Mouse (Mus musculus) embryo, embryonic 11.5 days (tissue): ENCODE results near the gene Armt1.
"Not testable (repeated sequence)": the region's sequence is repeated elsewhere in the genome, so short reads cannot be mapped to it uniquely, and the experiment has no call there.

ENCODE experiments used
- DNase-seq: peaks from one replicate; pipeline ENCODE4 v3.0.0-alpha.2; 2012; ENCODE audit warnings: low read depth, low spot score

Gene Armt1

DNA sequence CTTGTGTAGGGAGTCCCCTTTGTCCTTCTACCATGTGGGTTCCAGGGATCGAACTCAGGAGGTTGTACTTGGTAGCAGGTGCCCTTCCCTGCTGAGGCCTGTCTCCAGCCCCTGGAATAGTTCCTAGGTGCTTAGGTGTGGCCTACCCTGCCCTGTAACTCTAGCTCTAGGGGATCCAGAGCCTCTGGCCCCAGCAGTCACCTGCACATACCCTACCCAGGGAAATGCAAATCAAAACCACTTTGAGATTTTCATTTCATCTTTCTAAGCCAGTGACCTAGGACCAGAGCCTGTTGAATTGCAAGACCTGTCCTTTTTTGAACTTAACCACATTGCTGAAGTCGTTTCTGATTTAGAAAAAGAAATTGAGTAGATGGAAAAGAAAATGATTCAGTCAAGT is 1.6 kb downstream of the Armt1 start:
- not testable (repeated sequence) for DNase-seq

GRCm38 (mm10) chr10:4435416-4435815 is 3.1 kb downstream of the Armt1 start:
- DNase-seq: no peak

DNA sequence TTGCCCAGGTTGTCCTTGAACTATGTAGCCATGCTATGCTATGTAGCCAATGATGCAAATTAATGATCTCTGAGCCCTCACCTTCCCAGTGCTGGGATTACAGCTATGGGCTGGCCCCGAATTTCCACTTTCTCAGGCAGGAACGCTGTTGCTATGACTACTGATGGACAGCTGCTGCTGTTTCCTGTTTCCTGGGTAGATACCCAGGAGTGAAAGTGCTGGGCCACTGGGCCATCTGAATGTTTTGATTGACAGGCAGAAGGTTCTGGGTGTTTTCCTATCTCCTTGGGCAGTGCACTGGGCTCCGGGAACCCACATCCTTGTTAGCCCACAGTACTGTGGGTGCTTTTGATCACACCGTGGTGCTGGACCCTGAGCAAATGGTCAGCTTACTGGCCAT is 24.1 kb downstream of the Armt1 start:
- no peak for DNase-seq

- no peak for DNase-seq
Measured at GRCm38 (mm10) chr10:4460201-4460600, 27.9 kb downstream of the Armt1 start.

GRCm38 (mm10) chr10:4465799-4466198 is 33.5 kb downstream of the Armt1 start:
- no peak for DNase-seq

DNA sequence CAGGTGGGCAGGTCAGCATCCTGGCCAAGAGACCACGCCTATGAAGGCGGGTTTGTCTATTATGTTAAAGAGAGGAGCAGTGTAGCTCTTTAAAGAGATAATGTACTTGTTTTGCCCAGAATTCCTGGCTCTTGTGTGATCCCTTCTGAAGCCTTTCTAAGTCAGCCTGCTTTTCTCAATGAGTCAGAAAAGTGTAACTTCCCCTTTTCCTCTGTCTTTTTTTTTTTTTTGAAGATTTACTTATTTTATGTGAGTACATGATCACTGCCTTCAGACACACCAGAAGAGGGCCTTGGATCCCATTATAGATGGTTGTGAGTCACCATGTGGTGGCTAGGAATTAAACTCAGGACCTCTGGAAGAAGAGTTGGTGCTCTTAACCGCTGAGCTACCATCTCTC is 37.1 kb downstream of the Armt1 start:
- no peak for DNase-seq

DNA sequence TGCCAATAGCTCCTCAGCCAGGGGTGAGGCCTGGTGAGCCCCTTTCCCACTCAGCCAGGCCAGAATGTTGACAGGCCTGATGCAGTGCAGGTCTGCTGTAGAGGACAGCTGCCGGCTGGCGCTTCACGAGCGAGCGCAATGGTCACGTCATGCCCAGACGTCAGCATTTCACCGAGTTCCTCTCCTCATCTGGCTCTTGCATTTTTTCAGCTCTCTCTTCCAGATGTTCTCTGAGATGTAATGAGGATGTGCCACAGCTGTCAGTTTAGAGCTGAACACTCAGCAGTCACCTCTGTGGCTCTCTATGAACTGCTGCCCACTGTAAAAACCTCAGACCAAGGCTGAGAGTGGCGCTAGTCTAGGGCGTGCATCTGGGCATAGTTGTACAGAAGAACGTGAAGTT is 41.3 kb downstream of the Armt1 start:
- DNase-seq: no peak

- no peak for DNase-seq
Measured at GRCm38 (mm10) chr10:4475431-4475830, 43.2 kb downstream of the Armt1 start.

GRCm38 (mm10) chr10:4476604-4477003 is 44.3 kb downstream of the Armt1 start:
- no peak for DNase-seq

DNA sequence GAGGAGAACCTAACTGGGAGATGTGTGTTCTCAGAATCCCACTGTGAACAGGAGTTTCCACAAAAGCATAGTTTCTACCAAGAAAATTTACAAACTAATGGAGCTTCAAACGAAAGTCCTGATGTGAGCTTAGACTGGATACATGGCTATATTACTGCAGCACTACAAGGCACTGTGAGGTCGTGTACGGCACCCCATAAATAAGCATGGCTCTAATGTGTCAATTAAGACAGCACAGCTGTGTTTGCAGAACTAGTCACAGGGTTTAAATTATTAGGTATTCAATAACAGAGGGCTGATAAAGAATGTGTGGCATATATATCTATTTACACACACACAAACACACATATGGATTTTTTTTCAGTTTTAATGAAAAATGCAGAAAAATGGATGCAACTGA is 48.7 kb downstream of the Armt1 start:
- no peak for DNase-seq

DNA sequence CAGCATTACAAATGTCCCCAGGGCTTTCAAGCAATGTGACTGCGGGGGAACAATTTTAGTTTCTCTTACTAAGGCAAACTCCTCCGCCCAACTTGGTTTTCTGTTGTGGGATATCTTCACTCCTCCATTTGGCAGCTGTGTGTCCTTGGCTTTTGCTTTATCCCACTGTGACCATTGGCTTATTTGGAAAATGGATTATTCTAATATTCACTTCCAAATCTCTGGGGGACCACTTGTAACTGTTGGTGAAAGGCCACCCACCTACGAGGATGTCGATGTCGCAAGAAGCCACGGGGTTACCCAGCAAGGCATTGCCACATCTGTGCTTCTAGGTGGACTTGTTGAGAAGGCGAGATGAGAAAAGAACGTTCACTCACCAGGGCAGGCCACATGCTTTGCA is 49.4 kb downstream of the Armt1 start:
- no peak for DNase-seq

GRCm38 (mm10) chr10:4482355-4482754 is 50.1 kb downstream of the Armt1 start, which contains the start of gene Ccdc170:
Gene Ccdc170 (plus strand): TSS chr10:4482502.
- no peak for DNase-seq

DNA sequence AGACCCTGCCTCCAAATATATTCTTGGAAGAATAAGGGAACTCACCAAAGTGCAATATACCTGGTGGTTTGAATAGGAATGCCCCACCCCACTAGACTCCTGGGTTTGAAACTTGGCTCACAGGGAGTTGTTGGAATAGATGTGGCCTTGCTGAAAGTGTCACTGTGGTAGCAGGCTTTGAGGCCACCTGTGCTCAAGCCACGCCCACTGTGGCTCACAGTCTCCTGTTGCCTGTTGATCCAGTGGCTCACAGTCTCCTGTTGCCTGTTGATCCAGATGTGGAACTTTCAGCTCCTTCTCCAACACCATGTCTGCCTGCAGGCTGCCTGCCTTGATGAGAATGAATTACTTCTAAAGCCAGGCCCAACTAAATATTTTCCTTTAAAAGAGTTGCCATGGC is 51.6 kb downstream of the Armt1 start:
- no peak for DNase-seq

- DNase-seq: no peak
Measured at GRCm38 (mm10) chr10:4484986-4485385, 52.7 kb downstream of the Armt1 start.

- no peak for DNase-seq
Measured at GRCm38 (mm10) chr10:4489865-4490264, 57.6 kb downstream of the Armt1 start.

GRCm38 (mm10) chr10:4491281-4491680 is 59.0 kb downstream of the Armt1 start:
- no peak for DNase-seq

- DNase-seq: no peak
Measured at GRCm38 (mm10) chr10:4492045-4492444, 59.8 kb downstream of the Armt1 start.

DNA sequence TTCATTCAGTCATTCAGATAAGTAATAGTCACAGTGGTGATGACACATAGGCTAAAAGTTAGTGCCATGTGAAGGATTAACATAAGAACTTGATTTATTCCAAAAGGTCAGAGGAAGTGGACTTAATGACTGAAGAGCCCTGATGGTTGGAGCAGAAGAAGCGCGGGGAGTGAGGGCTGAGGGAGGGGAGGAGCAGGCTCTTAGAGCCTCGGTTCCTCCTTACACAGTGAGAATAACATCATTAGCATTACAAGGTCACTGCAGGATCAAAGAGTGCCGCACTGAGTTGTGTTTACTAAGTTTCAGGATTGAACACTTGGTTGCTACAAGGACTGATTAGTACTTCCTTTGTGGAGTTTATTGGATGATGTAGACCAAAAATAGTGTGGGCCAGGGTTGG is 60.6 kb downstream of the Armt1 start:
- DNase-seq: no peak

DNA sequence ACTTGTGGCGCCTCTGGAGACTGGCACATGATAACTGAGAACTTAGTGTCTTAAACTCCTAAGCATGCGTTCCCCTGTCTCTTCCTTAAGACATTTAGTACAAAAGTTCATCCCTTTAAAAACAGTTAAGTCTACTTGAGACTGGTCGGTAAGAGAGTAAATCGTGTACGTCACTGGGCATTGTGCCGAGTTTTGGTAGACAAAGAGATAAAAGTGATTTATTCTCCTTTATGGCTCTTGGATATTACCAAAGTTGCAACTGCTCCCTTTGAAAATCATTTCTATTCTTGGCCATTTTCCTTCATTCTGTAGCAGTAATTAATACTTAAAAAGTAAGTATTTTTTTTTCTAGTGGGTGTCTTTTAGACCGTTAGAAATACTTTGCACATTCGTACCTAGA is 71.0 kb downstream of the Armt1 start:
- no peak for DNase-seq
